25 mouse cellular contexts compared by ENCODE assay signal in the genomic region with DNA sequence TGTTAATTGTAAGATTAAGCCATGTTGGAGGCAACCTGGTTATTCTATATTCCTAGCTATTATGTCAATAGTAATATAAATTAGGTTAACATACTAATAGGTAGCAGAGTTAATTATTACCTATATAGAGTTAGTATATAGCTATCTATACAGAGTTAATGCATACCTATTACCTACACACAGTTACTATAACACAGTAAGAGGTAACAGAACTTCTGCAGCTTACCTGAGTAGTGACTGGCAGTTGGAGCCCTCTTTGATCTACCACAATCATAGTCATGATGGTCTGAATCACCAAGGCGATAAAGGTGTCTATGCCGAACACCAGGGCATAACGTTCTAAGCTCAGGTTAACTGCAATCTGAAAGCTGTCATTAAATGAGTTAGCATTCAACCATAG. TPM values are rescaled to one million over a fixed set of nuclear protein-coding genes. Genes with fewer than 3 reads are reported as not detected.
DNase-seq lines count a peak whose midpoint lies in the region; ATAC-seq and TF ChIP-seq lines count a peak whose summit lies in the region.
"Had no signal": no experiment of that assay in that cellular context is flagged by ENCODE, and none has a peak within 500 bp of the region (broad histone marks: within the 10 kb centered on the region; RNA-seq: fewer than 3 reads in every experiment).

No protein-coding gene starts in this region.

- no peak for TF ChIP-seq CTCF in intestine, postnatal 0 days (IDR thresholded peaks at IDR 0.05; ENCODE audit: low read depth)

- H3K4me2 ChIP-seq in intestine, embryonic 15.5 days (replicated peaks): no peak overlapping the region
- H3K4me2 ChIP-seq in intestine, postnatal 0 days (replicated peaks; ENCODE audit: low read depth): no peak overlapping the region
- H3K4me2 ChIP-seq in intestine, embryonic 16.5 days (ENCODE audit: low read depth, low read length): no peak overlapping the region

- 71% methylated on average over 3 of the region's 3 CpGs for WGBS in intestine, embryonic 15.5 days
- WGBS in intestine, postnatal 0 days: 56% methylated on average over 3 of the region's 3 CpGs
- WGBS in intestine, embryonic 16.5 days: 79% methylated on average over 3 of the region's 3 CpGs

- H3K36me3 ChIP-seq in intestine, embryonic 15.5 days: no peaks in the 10 kb centered on the region
- H3K36me3 ChIP-seq in intestine, postnatal 0 days (ENCODE audit: control insufficient read depth, insufficient read depth): no peaks in the 10 kb centered on the region
- H3K36me3 ChIP-seq in intestine, embryonic 16.5 days (ENCODE audit: control insufficient read depth, insufficient read depth, low read length): no peaks in the 10 kb centered on the region
- H3K36me3 ChIP-seq: G1E had no signal

- no peaks in the 10 kb centered on the region for H3K9me3 ChIP-seq in intestine, embryonic 15.5 days
- no peaks in the 10 kb centered on the region for H3K9me3 ChIP-seq in intestine, postnatal 0 days (ENCODE audit: control insufficient read depth)
- no peaks in the 10 kb centered on the region; the same call in 1 of the 2 replicates for H3K9me3 ChIP-seq in intestine, embryonic 16.5 days (ENCODE audit: control insufficient read depth, low read length)
- H3K9me3 ChIP-seq: G1E had no signal

- no peak overlapping the region for H3K4me3 ChIP-seq in intestine, embryonic 15.5 days (replicated peaks)
- no peak overlapping the region for H3K4me3 ChIP-seq in intestine, postnatal 0 days (ENCODE audit: low read depth, low read length)
- no peak overlapping the region for H3K4me3 ChIP-seq in intestine, embryonic 16.5 days (ENCODE audit: low read length)

- DNase-seq in A20 (ENCODE audit: low read depth, low spot score) (peak; percentile 4), MN1 (ENCODE audit: low spot score) (no peak)
- no peak for DNase-seq in lung, postnatal 4 days
- DNase-seq: adrenal gland, adult 2 months; adrenal gland, adult 8-10 months; adrenal gland, postnatal 10 days; adrenal gland, postnatal 14 days; adrenal gland, postnatal 25 days; adrenal gland, postnatal 36 days; B cell, adult 2 months; cerebellum, adult 11 months; cerebellum, adult 11-12 months; cerebellum, adult 18-20 months; cerebellum, adult 2 months; cerebellum, adult 8-10 months had no signal

- H3K9ac ChIP-seq in intestine, embryonic 15.5 days: no peak overlapping the region
- no peak overlapping the region for H3K9ac ChIP-seq in intestine, postnatal 0 days (ENCODE audit: low read depth, low read length)
- no peak overlapping the region for H3K9ac ChIP-seq in intestine, embryonic 16.5 days (ENCODE audit: low read depth, low read length)

- H3K4me1 ChIP-seq in intestine, embryonic 15.5 days (replicated peaks): no peaks in the 10 kb centered on the region
- no peaks in the 10 kb centered on the region for H3K4me1 ChIP-seq in intestine, postnatal 0 days (replicated peaks; ENCODE audit: control insufficient read depth, insufficient read depth, low read length)
- H3K4me1 ChIP-seq in intestine, embryonic 16.5 days (ENCODE audit: control insufficient read depth, insufficient read depth, low read length): no peaks in the 10 kb centered on the region

- ATAC-seq in intestine, embryonic 15.5 days: peak; percentile 59
- ATAC-seq in intestine, postnatal 0 days: no peak
- ATAC-seq in intestine, embryonic 16.5 days: peak; percentile 62; the same call in 1 of the 2 replicates
- ATAC-seq: activated CD4-positive, CD25-positive, alpha-beta regulatory T cell, adult 4 months; CD4-positive, CD25-positive, alpha-beta regulatory T cell, adult 4 months; Patski had no signal

- no peaks in the 10 kb centered on the region for H3K27me3 ChIP-seq in intestine, embryonic 15.5 days (replicated peaks)
- no peaks in the 10 kb centered on the region for H3K27me3 ChIP-seq in intestine, postnatal 0 days (replicated peaks; ENCODE audit: control insufficient read depth, insufficient read depth, low read length)
- no peaks in the 10 kb centered on the region for H3K27me3 ChIP-seq in intestine, embryonic 16.5 days (replicated peaks; ENCODE audit: control insufficient read depth, insufficient read depth, low read length)
- H3K27me3 ChIP-seq: CH12.LX had no signal

- H3K27ac ChIP-seq in intestine, embryonic 15.5 days: no peak overlapping the region
- no peak overlapping the region for H3K27ac ChIP-seq in intestine, postnatal 0 days (ENCODE audit: low read depth, low read length)
- H3K27ac ChIP-seq in intestine, embryonic 16.5 days (ENCODE audit: low read length): no peak overlapping the region

RNA-seq across cellular contexts. Expression of gene Gm47959, which starts 14.1 kb away (rescaled TPM):
- not detected in 2 replicates for polyA plus RNA-seq in intestine, embryonic 15.5 days (2015; fragmentation: Nextera tagmentation; extraction: Ambion mirVana)
- polyA plus RNA-seq in intestine, postnatal 0 days (2015; fragmentation: Nextera tagmentation; extraction: Ambion mirVana): not detected in 2 replicates
- not detected in 2 replicates for polyA plus RNA-seq in intestine, embryonic 16.5 days (2015; fragmentation: Nextera tagmentation; extraction: Ambion mirVana)
- polyA plus RNA-seq: activated CD4-positive, CD25-positive, alpha-beta regulatory T cell, adult 4 months; adrenal gland, adult 2 months; brain, embryonic 14.5 days; C2C12; CD4-positive, CD25-positive, alpha-beta regulatory T cell, adult 4 months; cerebellum, adult 2 months; G1E; Patski had no signal

RNA-seq across cellular contexts. Expression of gene Slc19a3, which starts 23.8 kb away (rescaled TPM):
- 1.0 and 1.1 TPM in 2 replicates for polyA plus RNA-seq in intestine, embryonic 15.5 days (2015; fragmentation: Nextera tagmentation; extraction: Ambion mirVana)
- 5.8 and 6.8 TPM in 2 replicates for polyA plus RNA-seq in intestine, postnatal 0 days (2015; fragmentation: Nextera tagmentation; extraction: Ambion mirVana)
- 1.9 and 2.0 TPM in 2 replicates for polyA plus RNA-seq in intestine, embryonic 16.5 days (2015; fragmentation: Nextera tagmentation; extraction: Ambion mirVana)
- polyA plus RNA-seq: activated CD4-positive, CD25-positive, alpha-beta regulatory T cell, adult 4 months; C2C12; CD4-positive, CD25-positive, alpha-beta regulatory T cell, adult 4 months; G1E had no signal

RNA-seq across cellular contexts. Expression of gene Krtap28-10, which starts 27.8 kb away (rescaled TPM):
- polyA plus RNA-seq in intestine, embryonic 15.5 days (2015; fragmentation: Nextera tagmentation; extraction: Ambion mirVana): not detected in 2 replicates
- polyA plus RNA-seq in intestine, postnatal 0 days (2015; fragmentation: Nextera tagmentation; extraction: Ambion mirVana): not detected in 2 replicates
- polyA plus RNA-seq in intestine, embryonic 16.5 days (2015; fragmentation: Nextera tagmentation; extraction: Ambion mirVana): not detected in 2 replicates
- polyA plus RNA-seq: activated CD4-positive, CD25-positive, alpha-beta regulatory T cell, adult 4 months; adrenal gland, adult 2 months; brain, embryonic 14.5 days; C2C12; CD4-positive, CD25-positive, alpha-beta regulatory T cell, adult 4 months; cerebellum, adult 2 months; G1E; Patski had no signal

RNA-seq across cellular contexts. Expression of gene Gm47969, which starts 30.3 kb away (rescaled TPM):
- polyA plus RNA-seq in intestine, embryonic 15.5 days (2015; fragmentation: Nextera tagmentation; extraction: Ambion mirVana): not detected in 2 replicates
- polyA plus RNA-seq in intestine, postnatal 0 days (2015; fragmentation: Nextera tagmentation; extraction: Ambion mirVana): not detected in 2 replicates
- polyA plus RNA-seq in intestine, embryonic 16.5 days (2015; fragmentation: Nextera tagmentation; extraction: Ambion mirVana): not detected in 2 replicates
- polyA plus RNA-seq: activated CD4-positive, CD25-positive, alpha-beta regulatory T cell, adult 4 months; adrenal gland, adult 2 months; brain, embryonic 14.5 days; C2C12; CD4-positive, CD25-positive, alpha-beta regulatory T cell, adult 4 months; cerebellum, adult 2 months; G1E; Patski had no signal

RNA-seq across cellular contexts. Expression of gene A030005K14Rik, which starts 44.7 kb away (rescaled TPM):
- not detected in 2 replicates for polyA plus RNA-seq in intestine, embryonic 15.5 days (2015; fragmentation: Nextera tagmentation; extraction: Ambion mirVana)
- not detected in 2 replicates for polyA plus RNA-seq in intestine, postnatal 0 days (2015; fragmentation: Nextera tagmentation; extraction: Ambion mirVana)
- not detected in 2 replicates for polyA plus RNA-seq in intestine, embryonic 16.5 days (2015; fragmentation: Nextera tagmentation; extraction: Ambion mirVana)
- polyA plus RNA-seq: activated CD4-positive, CD25-positive, alpha-beta regulatory T cell, adult 4 months; adrenal gland, adult 2 months; brain, embryonic 14.5 days; C2C12; CD4-positive, CD25-positive, alpha-beta regulatory T cell, adult 4 months; cerebellum, adult 2 months; G1E; Patski had no signal
